Mouse (Mus musculus): ENCODE measurements around the gene Frmd4a.

DNA sequence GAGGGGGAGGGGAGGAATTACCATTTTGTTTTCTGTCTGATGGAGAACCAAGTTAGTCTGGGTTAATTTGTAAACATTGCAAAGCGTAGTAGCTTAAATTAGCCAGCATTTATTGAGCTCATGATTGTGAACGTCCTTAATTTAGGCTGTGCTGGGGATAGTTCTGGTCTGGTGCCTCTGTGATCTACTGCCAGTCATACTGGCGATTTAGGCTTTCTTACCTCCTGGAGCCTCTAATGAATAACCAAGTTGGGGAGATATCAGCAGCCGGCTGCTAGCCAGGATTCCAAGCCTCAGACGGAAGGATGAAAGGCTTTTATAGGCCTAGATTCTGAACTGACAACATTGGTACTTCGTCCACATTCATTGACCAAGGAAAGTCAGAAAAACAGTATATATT, 369.0 kb downstream of the Frmd4a start:
- TF ChIP-seq CTCF (IDR thresholded peaks at IDR 0.05; ENCODE audit: extremely low read depth, insufficient read length, insufficient replicate concordance, low read depth, low read length): no peak
- no peak for TF ChIP-seq POLR2A (IDR thresholded peaks at IDR 0.05; ENCODE audit: low read depth, low read length)
